In the genomic region with DNA sequence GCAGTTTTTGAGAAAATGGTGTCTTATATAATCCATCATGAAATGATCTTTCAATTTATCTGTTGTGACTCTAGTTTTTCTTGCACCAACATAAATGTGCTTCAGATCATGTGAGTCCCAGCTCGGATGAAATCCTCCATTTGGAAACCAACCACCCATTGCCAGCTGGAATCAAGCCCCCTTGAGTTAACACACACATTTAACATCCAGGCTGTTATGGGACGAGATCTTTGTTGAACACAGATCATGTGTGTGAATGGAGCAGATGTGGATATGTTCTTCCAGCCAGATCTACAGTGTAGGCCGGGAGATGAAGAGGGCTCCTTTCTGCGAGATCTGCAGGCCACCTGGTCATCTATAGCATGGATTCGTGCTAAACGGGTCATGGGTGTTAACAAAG, we compare ENCODE assay signal across 26 mouse cellular contexts.
DNase-seq lines count a peak whose midpoint lies in the region; ATAC-seq and TF ChIP-seq lines count a peak whose summit lies in the region.
"Had no signal": no experiment of that assay in that cellular context is flagged by ENCODE, and none has a peak within 500 bp of the region (broad histone marks: within the 10 kb centered on the region; RNA-seq: fewer than 3 reads in every experiment).

No protein-coding gene starts in this region.

- H3K4me2 ChIP-seq in forebrain, embryonic 16.5 days (ENCODE audit: low read length): no peak overlapping the region
- H3K4me2 ChIP-seq: embryonic facial prominence, embryonic 13.5 days; heart, embryonic 11.5 days; hindbrain, embryonic 13.5 days; intestine, embryonic 15.5 days had no signal

- H3K36me3 ChIP-seq in forebrain, embryonic 16.5 days (ENCODE audit: control insufficient read depth, insufficient read depth): no peaks in the 10 kb centered on the region
- H3K36me3 ChIP-seq in forebrain, embryonic 10.5 days (replicated peaks): no peaks in the 10 kb centered on the region
- H3K36me3 ChIP-seq: embryonic facial prominence, embryonic 10.5 days; embryonic facial prominence, embryonic 13.5 days; hindbrain, embryonic 10.5 days; hindbrain, embryonic 13.5 days; intestine, embryonic 15.5 days had no signal

- no peak overlapping the region for H3K9ac ChIP-seq in forebrain, embryonic 16.5 days (replicated peaks; ENCODE audit: low read depth, low read length)
- H3K9ac ChIP-seq: embryonic facial prominence, embryonic 13.5 days; hindbrain, embryonic 13.5 days; intestine, embryonic 15.5 days had no signal

- TF ChIP-seq CTCF in brain, embryonic 14.5 days (IDR thresholded peaks at IDR 0.05; ENCODE audit: borderline replicate concordance, extremely low read depth, insufficient read depth, insufficient read length): no peak

- no peak overlapping the region for H3K27ac ChIP-seq in forebrain, embryonic 16.5 days (ENCODE audit: low read length)
- H3K27ac ChIP-seq in forebrain, embryonic 10.5 days: no peak overlapping the region
- H3K27ac ChIP-seq: embryonic facial prominence, embryonic 10.5 days; embryonic facial prominence, embryonic 13.5 days; hindbrain, embryonic 10.5 days; hindbrain, embryonic 13.5 days; intestine, embryonic 15.5 days had no signal

- peak; percentile 58 for ATAC-seq in forebrain, embryonic 16.5 days
- ATAC-seq: activated CD4-positive, CD25-positive, alpha-beta regulatory T cell, adult 4 months; CD4-positive, CD25-positive, alpha-beta regulatory T cell, adult 4 months; hindbrain, embryonic 16.5 days; intestine, embryonic 15.5 days had no signal

- H3K27me3 ChIP-seq in forebrain, embryonic 16.5 days (replicated peaks; ENCODE audit: control insufficient read depth, insufficient read depth, low read length): no peaks in the 10 kb centered on the region
- no peaks in the 10 kb centered on the region for H3K27me3 ChIP-seq in forebrain, embryonic 10.5 days (ENCODE audit: poor library complexity, severe bottlenecking)
- H3K27me3 ChIP-seq: embryonic facial prominence, embryonic 13.5 days; hindbrain, embryonic 13.5 days; intestine, embryonic 15.5 days had no signal

- TF ChIP-seq POLR2A in brain, embryonic 14.5 days (IDR thresholded peaks at IDR 0.05; ENCODE audit: borderline replicate concordance, extremely low read depth, insufficient read depth, insufficient read length, poor library complexity, severe bottlenecking): no peak

- no peaks in the 10 kb centered on the region for H3K4me1 ChIP-seq in forebrain, embryonic 16.5 days (replicated peaks; ENCODE audit: control insufficient read depth, insufficient read depth, low read length)
- H3K4me1 ChIP-seq in forebrain, embryonic 10.5 days: no peaks in the 10 kb centered on the region
- H3K4me1 ChIP-seq: embryonic facial prominence, embryonic 13.5 days; hindbrain, embryonic 10.5 days; hindbrain, embryonic 13.5 days; intestine, embryonic 15.5 days had no signal

- no peak overlapping the region for H3K4me3 ChIP-seq in forebrain, embryonic 16.5 days (replicated peaks; ENCODE audit: low read length)
- no peak overlapping the region for H3K4me3 ChIP-seq in forebrain, embryonic 10.5 days
- H3K4me3 ChIP-seq: embryonic facial prominence, embryonic 10.5 days; embryonic facial prominence, embryonic 13.5 days; erythroblast, embryonic 14.5 days; hindbrain, embryonic 10.5 days; hindbrain, embryonic 13.5 days; intestine, embryonic 15.5 days had no signal

- DNase-seq in forebrain, embryonic 10.5 days (ENCODE audit: extremely low spot score, low spot score): no peak
- peak; percentile 3 to 17 for DNase-seq in heart, adult 18-20 months
- DNase-seq in heart, postnatal 4 days: no peak
- DNase-seq in brain, embryonic 14.5 days (ENCODE audit: low read depth): peak; percentile 57
- no peak for DNase-seq in adrenal gland, postnatal 36 days
- DNase-seq: adrenal gland, adult 8-10 months; adrenal gland, postnatal 25 days; cerebellum, adult 11-12 months; cerebellum, adult 8-10 months; cerebellum, postnatal 10 days; cerebellum, postnatal 36 days; embryo, embryonic 11 days; gastrocnemius, postnatal 36 days; kidney, adult 11 months; kidney, adult 8-10 months had no signal

- no peaks in the 10 kb centered on the region for H3K9me3 ChIP-seq in forebrain, embryonic 16.5 days (ENCODE audit: control insufficient read depth, low read length)
- H3K9me3 ChIP-seq in forebrain, embryonic 10.5 days: no peaks in the 10 kb centered on the region
- H3K9me3 ChIP-seq: embryonic facial prominence, embryonic 10.5 days; hindbrain, embryonic 10.5 days; hindbrain, embryonic 13.5 days; intestine, embryonic 15.5 days had no signal

- WGBS in forebrain, embryonic 16.5 days: 80% methylated on average over 6 of the region's 6 CpGs
- 93% methylated on average over 6 of the region's 6 CpGs for WGBS in forebrain, embryonic 10.5 days

Comparison
In these comparisons a context has a peak if more than half of its experiments do, and no peak if none do; other contexts are left out.
1. DNase-seq: peak in heart, adult 18-20 months (2 of 2) and brain, embryonic 14.5 days (single experiment); none in forebrain, embryonic 10.5 days (single experiment), heart, postnatal 4 days (single experiment) and adrenal gland, postnatal 36 days (0 of 2).